Mouse (Mus musculus) spleen, postnatal 14 days (tissue): ENCODE data around the gene Klhl11.

Experiments used
- DNase-seq, 2 experiments: peaks; one replicate each; pipeline ENCODE4 v3.0.0; 2021 to 2022; ENCODE audit warnings: low spot score in 2 of 2

Gene Klhl11

DNA sequence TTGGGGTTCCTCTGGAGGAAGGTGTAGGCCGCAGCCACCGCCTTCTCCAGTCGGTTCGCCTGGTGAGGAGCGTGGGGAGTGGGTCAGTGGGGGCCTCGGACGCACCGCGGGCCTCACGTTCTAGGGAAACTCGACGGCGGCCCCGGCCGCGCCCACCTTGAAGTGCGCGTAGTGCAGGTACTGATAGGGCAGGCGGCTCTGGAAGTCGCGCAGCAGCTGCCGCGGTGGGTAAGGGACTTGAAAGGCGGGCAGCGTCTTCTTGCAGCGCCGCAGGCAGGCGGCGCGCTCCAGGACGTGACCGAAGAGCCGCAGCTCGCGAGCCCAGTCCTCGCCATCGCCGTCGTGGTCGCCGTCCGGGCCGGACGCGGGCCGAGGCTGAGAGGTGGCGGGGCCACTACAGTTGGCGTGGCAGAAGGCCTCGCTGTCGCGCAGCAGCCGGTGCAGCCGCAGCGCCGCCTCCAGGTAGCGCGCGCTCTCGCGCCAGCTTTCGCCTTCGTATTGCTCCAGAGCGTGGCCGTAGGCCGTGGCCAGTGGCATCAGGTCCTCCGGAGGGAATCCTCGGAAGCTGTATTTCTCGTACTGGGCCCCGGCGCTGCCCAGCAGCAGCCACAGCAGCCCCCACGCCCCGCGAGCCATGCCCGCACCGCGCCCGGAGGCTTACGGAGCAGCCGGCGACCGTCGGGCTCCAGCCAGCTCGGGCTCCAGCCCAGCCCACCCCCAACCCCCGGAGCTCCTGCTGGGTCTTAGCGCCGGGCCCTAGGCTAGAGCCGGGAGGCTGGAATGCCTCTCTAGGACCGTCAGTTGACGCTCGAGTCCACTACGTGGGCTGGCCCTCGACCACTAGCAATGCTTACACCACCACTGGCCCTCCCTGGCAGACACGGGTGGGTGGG, 58.3 kb downstream of the Klhl11 start, which contains the start of gene P3h4:
Gene P3h4 (minus strand): TSS at position 816 of the 893 bp plus-strand sequence.
- DNase-seq, result peak in 1 of 2 experiments; percentile 31

DNA sequence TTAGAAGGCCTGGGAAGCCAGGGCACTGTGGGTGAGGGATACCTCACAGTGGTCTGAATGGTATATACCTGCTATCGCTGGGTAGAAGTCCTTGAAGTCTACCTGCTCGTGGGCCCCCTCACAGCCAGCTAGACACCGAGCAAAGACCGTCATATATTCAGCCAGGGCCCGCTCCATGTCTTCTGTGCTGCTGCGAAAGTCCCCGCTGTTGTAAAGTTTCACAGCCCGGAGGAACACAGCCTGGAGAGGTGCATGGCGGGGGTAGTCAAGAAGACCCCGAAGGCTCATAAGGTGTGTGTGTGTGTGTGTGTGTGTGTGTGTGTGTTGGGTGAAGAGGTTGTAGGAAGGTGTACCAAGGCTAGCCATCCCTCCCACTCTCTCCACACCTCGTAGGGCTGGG, 59.0 kb downstream of the Klhl11 start:
- DNase-seq, result no peak
